Mouse (Mus musculus) thymus, postnatal 4 days (tissue): ENCODE measurements at regions not wholly inside any gene's neighbourhood (a gene's known extent, or its start where the extent isn't known, plus 50 kb on each side); places are given as distances from the start of the nearest gene placed in this dataset.

Experiments used
- DNase-seq: peaks from one replicate; pipeline ENCODE4 v3.0.0; 2021

- no peak for DNase-seq
These were observed 62.2 kb upstream of the Rreb1 start for GRCm38 (mm10) chr13:37715770-37716693.

- no peak for DNase-seq
These were observed 60.4 kb upstream of the Rreb1 start for GRCm38 (mm10) chr13:37717793-37718192.

- DNase-seq = no peak
These were observed 59.8 kb upstream of the Rreb1 start for GRCm38 (mm10) chr13:37718364-37718763.
